ENCODE assay signal across 9 mouse cellular contexts in the genomic region with DNA sequence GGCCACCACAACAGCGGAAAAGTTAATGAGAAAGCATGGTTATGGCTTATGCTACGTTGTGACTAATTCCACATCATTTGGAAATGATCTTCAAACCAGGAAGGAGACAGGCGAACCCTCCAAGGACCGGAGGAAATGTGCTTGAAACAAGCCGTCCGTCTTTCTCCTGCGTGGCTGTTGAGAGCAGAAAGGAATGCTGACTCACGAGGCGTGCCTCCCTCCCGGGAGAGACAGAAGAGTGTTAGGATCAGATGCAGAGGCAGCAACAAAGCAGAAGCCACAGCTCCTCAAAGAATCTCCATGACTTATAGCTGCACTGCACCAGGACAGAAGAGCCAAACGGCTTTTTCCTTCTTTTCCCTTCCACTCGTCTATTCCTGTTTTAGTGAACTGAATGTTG.
DNase-seq lines count a peak whose midpoint lies in the region; ATAC-seq lines count a peak whose summit lies in the region.
"Had no signal": no experiment of that assay in that cellular context is flagged by ENCODE, and none has a peak within 500 bp of the region (broad histone marks: within the 10 kb centered on the region; RNA-seq: fewer than 3 reads in every experiment).

No protein-coding gene starts in this region.

- no peak for ATAC-seq in forebrain, embryonic 14.5 days
- no peak for ATAC-seq in forebrain, embryonic 12.5 days (ENCODE audit: low FRiP score)
- ATAC-seq in heart, embryonic 13.5 days (ENCODE audit: extremely low read depth, insufficient number of reproducible peaks, low FRiP score, low TSS enrichment), result no peak
- peak; percentile 60 for ATAC-seq in lung, embryonic 16.5 days (ENCODE audit: low read depth)
- no peak for ATAC-seq in monocyte, adult 5-6 weeks (replicated peaks; ENCODE audit: insufficient number of reproducible peaks, low FRiP score, low TSS enrichment, poor library complexity, severe bottlenecking)

- no peak overlapping the region for H3K27ac ChIP-seq in forebrain, embryonic 14.5 days (ENCODE audit: low read depth, low read length)
- H3K27ac ChIP-seq in forebrain, embryonic 12.5 days, result no peak overlapping the region
- no peak overlapping the region for H3K27ac ChIP-seq in heart, embryonic 13.5 days (replicated peaks)
- no peak overlapping the region for H3K27ac ChIP-seq in lung, embryonic 16.5 days (ENCODE audit: low read length)
- H3K27ac ChIP-seq: hindbrain, embryonic 15.5 days had no signal

- H3K36me3 ChIP-seq in forebrain, embryonic 14.5 days (ENCODE audit: control insufficient read depth, insufficient read depth, low read length), result peaks cover 23% of the 10 kb centered on the region
- peaks cover 26% of the 10 kb centered on the region for H3K36me3 ChIP-seq in forebrain, embryonic 12.5 days (replicated peaks)
- peaks cover 15% of the 10 kb centered on the region for H3K36me3 ChIP-seq in heart, embryonic 13.5 days
- peaks cover 7% of the 10 kb centered on the region; the same call in 1 of the 2 replicates for H3K36me3 ChIP-seq in lung, embryonic 16.5 days (ENCODE audit: control insufficient read depth, insufficient read depth, low read length)
- H3K36me3 ChIP-seq: hindbrain, embryonic 15.5 days had no signal

- H3K4me1 ChIP-seq in forebrain, embryonic 14.5 days (ENCODE audit: control insufficient read depth, insufficient read depth, low read length), result no peaks in the 10 kb centered on the region
- peaks cover 15% of the 10 kb centered on the region; the same call in 1 of the 2 replicates for H3K4me1 ChIP-seq in forebrain, embryonic 12.5 days
- H3K4me1 ChIP-seq in heart, embryonic 13.5 days, result peaks cover 29% of the 10 kb centered on the region
- H3K4me1 ChIP-seq in lung, embryonic 16.5 days (replicated peaks; ENCODE audit: control insufficient read depth, insufficient read depth, low read length), result no peaks in the 10 kb centered on the region; the same call in 1 of the 2 replicates

- WGBS in forebrain, embryonic 14.5 days, result 45% methylated on average over 12 of the region's 12 CpGs
- WGBS in forebrain, embryonic 12.5 days, result 38% methylated on average over 12 of the region's 12 CpGs
- WGBS in heart, embryonic 13.5 days, result 17% methylated on average over 12 of the region's 12 CpGs
- 17% methylated on average over 12 of the region's 12 CpGs for WGBS in lung, embryonic 16.5 days

- peak; percentile 28 for DNase-seq in forebrain, embryonic 14.5 days (ENCODE audit: low spot score)
- DNase-seq in 3T3-L1 (ENCODE audit: low read depth, low spot score), result peak; percentile 93
- DNase-seq in embryo, embryonic 10 days (ENCODE audit: low spot score), result peak; percentile 70
- no peak for DNase-seq in thymus, postnatal 0 days (ENCODE audit: low spot score)

- no peak overlapping the region for H3K4me3 ChIP-seq in forebrain, embryonic 14.5 days (ENCODE audit: low read depth, low read length)
- no peak overlapping the region for H3K4me3 ChIP-seq in forebrain, embryonic 12.5 days (replicated peaks)
- H3K4me3 ChIP-seq in heart, embryonic 13.5 days, result no peak overlapping the region
- H3K4me3 ChIP-seq in lung, embryonic 16.5 days (ENCODE audit: low read length), result no peak overlapping the region
- H3K4me3 ChIP-seq: hindbrain, embryonic 15.5 days had no signal

- H3K27me3 ChIP-seq in forebrain, embryonic 14.5 days (replicated peaks; ENCODE audit: control insufficient read depth, insufficient read depth, low read length), result no peaks in the 10 kb centered on the region
- H3K27me3 ChIP-seq in forebrain, embryonic 12.5 days, result no peaks in the 10 kb centered on the region
- no peaks in the 10 kb centered on the region for H3K27me3 ChIP-seq in heart, embryonic 13.5 days (replicated peaks)
- H3K27me3 ChIP-seq in lung, embryonic 16.5 days (ENCODE audit: control insufficient read depth, insufficient read depth, low read depth, low read length), result no peaks in the 10 kb centered on the region
- H3K27me3 ChIP-seq: hindbrain, embryonic 15.5 days had no signal

- no peaks in the 10 kb centered on the region for H3K9me3 ChIP-seq in forebrain, embryonic 14.5 days (replicated peaks; ENCODE audit: control insufficient read depth, low read length)
- no peaks in the 10 kb centered on the region for H3K9me3 ChIP-seq in forebrain, embryonic 12.5 days
- H3K9me3 ChIP-seq in heart, embryonic 13.5 days, result no peaks in the 10 kb centered on the region
- no peaks in the 10 kb centered on the region for H3K9me3 ChIP-seq in lung, embryonic 16.5 days (ENCODE audit: control insufficient read depth, low read length)
- H3K9me3 ChIP-seq: hindbrain, embryonic 15.5 days had no signal

- no peak overlapping the region for H3K4me2 ChIP-seq in forebrain, embryonic 14.5 days (ENCODE audit: low read length)
- no peak overlapping the region for H3K4me2 ChIP-seq in forebrain, embryonic 12.5 days
- peak overlapping the region; percentile 46 for H3K4me2 ChIP-seq in heart, embryonic 13.5 days
- H3K4me2 ChIP-seq in lung, embryonic 16.5 days (ENCODE audit: low read depth, low read length), result no peak overlapping the region
- H3K4me2 ChIP-seq: hindbrain, embryonic 15.5 days had no signal

- H3K9ac ChIP-seq in forebrain, embryonic 14.5 days (ENCODE audit: low read length), result no peak overlapping the region
- H3K9ac ChIP-seq in forebrain, embryonic 12.5 days, result no peak overlapping the region
- H3K9ac ChIP-seq in heart, embryonic 13.5 days, result no peak overlapping the region
- no peak overlapping the region for H3K9ac ChIP-seq in lung, embryonic 16.5 days (ENCODE audit: low read length)
- H3K9ac ChIP-seq: hindbrain, embryonic 15.5 days had no signal
